Mouse (Mus musculus): ENCODE measurements around the gene Tbc1d17. TPM values are rescaled to one million over a fixed set of nuclear protein-coding genes. Genes with fewer than 3 reads are reported as not detected.

The Tbc1d17 gene
- total RNA-seq, 2 experiments from 2014 or later = 36.7 to 57.6 TPM

DNA sequence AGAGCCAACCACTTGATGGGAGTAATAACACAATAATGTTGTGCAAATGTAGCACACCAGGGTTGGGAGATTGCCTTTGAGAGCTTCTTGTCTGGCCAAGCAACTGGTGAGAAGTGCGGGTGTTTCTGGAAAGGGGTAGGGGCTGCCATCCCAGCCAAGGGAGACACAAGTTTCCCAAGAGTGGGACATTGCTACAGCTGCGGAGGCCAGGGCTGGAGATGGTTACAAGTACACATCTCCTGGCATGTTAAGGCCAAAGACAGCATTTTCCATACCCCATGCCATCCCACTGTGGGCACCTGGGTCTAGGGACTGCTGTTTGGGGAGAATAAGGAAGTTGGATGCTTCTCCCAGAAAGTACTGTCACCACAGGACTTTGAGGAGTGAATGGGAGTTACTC, 4.2 kb upstream of the Tbc1d17 start:
- no peak for DNase-seq

DNA sequence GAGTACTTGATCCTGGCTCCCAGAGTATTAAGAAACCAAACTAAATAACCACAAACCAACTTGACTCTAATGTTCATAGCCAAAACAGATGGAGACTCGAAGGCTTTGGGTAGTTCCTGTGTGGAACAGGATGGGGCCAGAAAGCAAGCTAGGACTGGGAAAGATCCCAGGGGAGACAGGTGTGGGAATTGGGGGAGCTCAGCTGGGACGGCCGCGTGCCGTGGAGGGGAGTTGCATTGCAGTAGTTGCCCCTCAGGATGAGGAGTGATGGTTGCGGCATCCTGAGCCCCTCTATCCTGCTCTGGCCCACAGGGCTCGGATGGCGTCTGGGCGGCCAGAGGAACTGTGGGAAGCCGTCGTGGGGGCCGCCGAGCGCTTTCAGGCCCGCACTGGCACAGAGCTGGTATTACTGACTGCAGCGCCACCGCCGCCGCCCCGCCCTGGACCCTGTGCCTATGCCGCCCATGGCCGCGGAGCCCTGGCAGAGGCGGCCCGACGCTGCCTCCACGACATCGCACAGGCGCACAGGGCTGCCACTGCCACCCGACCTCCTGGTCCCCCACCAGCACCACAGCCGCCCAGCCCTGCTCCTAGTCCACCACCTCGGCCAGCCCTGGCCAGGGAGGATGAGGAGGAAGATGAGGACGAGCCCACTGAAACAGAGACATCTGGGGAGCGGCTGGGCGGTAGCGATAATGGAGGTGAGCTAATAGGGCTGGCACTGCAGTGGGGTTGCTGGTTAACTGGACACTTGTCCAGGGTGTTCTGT, 3.6 kb upstream of the Tbc1d17 start:
- no peak for DNase-seq

- no peak for DNase-seq
Observed at GRCm38 (mm10) chr7:44851625-44852234, 2.9 kb upstream of the Tbc1d17 start.

DNA sequence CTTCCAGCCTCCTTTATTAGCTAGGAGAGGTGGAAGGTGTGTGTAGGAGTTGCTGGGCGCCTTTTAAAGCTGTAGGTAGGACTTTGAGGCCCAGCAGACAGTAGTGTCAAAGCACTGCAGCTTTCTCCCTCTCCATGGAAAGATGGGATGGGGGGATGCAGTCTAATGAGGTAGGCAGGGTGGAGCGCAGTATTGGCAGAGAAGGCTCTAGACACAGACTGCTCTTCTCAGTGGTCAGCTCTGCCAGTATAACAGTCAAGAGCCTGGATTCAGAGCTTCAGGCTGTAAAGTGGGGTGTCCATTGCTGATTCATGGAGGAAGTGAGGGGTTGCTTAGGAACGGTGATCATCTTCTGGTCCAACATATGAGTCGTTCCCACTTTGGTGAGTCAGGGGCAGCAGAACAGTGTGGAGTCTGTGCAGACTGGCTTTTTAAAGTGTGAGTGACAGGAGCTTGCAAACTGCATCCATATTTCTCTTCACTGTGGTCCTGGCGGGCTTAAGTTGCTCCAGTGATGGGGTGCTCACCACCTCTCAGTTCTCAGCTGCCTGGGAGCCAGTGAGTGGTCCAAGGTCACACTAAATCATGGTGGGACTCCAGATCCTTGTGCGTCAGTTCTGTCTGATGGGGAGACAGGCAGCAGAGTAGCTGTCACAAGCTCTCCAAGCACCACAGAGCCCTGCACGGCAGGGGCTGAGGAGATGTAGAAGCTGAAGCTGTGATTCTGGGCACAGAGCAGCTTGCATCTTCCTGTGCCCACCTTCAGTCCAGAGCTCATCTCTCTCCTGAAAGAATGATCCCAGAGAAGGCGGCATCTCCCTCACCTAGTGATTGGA, 2.1 kb upstream of the Tbc1d17 start:
- no peak for DNase-seq

DNA sequence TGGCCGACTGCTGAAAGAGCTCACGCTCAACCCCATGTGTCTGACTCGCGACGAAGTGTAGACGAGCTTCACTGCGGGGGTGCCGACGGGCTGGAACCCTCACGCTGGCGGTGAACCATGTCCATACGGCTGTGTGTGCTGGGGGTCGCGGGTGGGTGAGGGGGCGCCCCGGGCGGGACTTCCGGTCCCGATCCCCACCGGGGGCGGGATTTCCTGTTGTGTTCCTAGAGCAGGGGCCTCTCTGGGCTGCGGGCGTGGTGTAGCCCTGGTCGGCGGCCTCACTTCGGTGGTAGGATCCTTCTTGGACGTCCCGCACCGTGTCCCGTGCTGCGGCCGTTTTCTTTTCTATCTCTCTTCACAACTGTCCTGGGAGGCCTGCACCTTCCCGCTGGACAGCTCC, 1.3 kb upstream of the Tbc1d17 start:
- DNase-seq = peak; percentile 84

DNA sequence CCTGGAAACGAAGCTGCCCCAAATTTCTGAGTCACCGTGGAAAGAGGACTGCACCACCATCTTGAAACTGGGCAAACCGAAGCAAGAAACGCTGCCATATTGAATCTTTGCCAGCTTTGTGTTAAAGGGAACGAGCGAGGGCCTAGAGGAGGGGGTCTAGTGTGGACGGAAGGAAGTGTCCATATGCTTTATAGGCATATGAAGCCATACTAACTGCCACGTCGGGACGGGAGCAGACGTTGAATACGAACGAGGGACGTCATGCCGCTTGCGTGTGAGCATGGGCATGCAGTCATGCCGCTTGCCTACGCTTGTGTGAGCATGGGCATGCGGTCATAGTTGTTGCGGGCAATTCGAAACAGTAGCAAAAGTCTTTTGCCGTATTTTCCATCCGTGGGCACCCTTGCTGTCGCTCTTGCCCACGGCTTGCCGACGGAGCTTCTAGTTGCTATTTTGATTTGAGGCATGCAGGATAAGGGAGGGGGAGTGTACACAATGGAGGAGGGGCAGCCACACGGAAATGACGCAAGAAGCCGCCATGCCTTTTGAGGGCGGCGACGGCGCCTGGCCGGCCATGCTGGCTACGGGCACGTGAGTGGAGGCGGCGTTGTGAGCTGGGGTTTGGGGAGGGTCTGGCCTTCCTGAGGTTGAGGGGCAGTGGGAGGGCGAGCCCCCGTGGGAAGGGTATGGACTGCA, 685 bp upstream of the Tbc1d17 start:
- peak; percentile 94 to 95 for DNase-seq

DNA sequence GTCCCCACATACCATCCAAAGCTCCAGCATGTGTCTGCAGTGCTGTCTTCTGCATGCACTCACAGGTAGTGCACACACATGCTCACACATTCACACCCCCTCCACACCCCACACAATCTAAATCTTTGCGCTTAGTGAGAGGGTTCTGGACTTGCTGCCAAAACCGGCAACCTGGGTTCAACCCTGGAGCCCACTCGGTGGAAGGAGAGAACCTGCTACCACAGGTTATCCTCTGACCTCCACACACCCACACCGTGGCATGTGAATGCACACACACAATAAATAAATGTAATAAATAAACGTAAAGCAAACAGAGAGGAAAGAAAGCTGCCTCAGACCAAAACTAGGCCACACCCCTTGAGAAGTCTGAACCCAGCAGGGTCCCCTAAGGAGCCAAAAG, 1.1 kb downstream of the Tbc1d17 start:
- DNase-seq = no peak

- DNase-seq = no peak
Observed at GRCm38 (mm10) chr7:44846804-44847203, 2.1 kb downstream of the Tbc1d17 start.

- no peak for DNase-seq
Observed at GRCm38 (mm10) chr7:44845006-44845405, 3.9 kb downstream of the Tbc1d17 start.

- DNase-seq = no peak
Observed at GRCm38 (mm10) chr7:44841825-44842463, 6.9 kb downstream of the Tbc1d17 start.

DNA sequence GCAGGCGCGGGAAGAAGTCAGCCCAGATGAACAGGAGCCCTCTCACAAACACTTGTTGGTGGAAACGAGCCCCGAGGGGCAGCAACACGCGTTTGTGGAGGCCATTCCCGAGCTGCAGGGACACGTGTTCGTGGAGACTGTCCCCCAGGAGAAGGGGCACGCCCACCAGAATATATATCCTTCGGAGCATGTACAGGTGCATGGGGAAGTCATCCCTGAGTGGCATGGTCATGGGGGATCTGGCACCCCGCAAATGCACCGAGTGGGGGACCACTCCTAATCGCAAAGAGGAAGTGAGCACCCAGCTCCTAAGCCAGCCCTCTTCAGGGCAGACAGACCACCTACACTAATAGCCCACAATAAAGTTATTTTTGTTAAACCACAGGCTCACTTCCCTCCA, 8.5 kb downstream of the Tbc1d17 start:
- no peak for DNase-seq

DNA sequence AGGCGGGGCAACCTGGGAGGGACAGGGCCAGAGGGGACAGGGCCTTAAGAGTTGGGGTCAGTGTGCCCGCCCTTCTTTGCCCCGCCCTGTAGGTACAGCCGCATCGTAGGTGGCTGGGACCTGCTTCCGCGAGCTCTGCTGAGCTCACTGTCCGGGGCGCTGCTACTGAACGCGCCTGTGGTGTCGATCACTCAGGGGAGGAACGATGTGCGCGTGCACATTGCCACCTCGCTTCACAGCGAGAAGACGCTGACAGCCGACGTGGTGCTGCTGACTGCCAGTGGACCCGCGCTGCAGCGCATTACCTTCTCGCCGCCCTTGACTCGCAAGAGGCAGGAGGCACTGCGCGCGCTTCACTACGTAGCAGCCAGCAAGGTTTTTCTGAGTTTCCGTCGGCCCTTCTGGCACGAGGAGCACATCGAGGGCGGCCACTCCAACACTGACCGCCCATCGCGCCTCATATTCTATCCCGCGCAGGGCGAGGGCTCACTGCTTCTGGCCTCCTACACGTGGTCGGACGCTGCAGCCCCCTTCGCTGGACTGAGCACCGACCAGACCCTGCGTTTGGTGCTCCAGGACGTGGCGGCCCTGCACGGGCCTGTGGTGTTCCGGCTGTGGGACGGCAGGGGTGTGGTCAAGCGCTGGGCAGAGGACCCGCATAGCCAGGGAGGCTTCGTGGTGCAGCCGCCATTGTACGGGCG, 9.2 kb downstream of the Tbc1d17 start:
- DNase-seq = peak in 1 of 2 experiments; percentile 51

DNA sequence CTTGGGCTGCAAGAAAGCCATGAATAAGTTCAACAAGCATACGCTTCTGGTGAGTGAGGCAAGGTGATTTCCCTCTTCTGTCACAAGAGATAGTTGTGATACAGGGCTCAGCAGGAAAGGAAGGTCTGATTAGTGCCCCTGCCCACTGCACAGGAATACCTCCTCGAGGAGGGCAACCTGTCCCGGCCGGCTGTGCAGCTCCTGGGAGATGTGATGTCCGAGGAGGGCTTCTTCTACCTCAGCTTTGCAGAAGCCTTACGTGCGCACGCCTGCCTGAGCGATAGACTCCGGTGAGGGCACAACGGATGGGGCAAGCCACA, 9.7 kb downstream of the Tbc1d17 start:
- no peak for DNase-seq

DNA sequence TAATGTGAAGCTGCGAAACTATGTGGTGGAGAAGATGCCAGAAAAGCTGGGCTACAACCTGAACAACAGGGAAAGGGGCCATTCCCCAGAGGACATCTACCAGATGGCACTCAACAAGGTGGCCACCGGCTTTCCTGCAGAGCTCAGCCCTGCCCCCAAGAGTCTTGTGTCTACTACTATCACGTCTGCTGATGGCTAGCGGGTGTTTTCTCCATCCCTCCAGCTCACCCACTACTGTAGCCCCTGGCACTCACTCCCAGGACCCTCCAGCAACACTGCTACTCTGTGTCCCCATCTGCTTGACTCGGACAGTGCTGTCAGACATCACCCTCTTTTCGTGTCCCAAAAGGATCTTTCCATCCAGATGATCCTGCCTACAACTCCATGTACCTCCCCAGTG, 10.8 kb downstream of the Tbc1d17 start:
- DNase-seq = no peak

DNA sequence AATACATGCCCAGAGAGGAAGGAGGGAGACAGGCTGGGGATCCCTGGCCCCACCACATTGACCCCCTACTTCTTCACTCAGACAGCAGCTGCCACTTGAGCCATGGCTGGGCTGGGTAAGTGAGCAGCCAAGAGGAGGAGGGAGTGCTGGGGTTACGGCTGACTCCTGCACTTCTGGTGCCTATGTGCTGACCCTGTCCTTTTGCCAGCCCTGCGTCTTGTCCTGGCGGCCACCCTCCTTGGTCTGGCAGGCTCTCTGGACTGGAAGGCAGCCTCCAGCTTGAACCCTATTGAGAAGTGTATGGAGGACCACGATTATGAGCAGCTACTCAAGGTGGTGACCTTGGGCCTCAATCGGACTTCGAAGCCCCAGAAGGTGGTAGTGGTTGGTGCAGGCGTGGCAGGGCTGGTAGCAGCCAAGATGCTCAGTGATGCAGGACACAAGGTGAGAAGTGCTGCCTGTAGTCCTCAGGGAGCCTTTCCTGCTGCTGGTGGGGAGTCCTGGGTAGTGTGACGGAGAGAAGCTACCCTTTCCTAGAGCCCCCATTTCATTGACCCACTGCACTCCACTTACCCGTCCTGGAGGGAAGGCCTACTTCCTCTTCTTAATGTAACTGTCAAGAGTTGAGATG, 12.3 kb downstream of the Tbc1d17 start:
- no peak for DNase-seq

DNA sequence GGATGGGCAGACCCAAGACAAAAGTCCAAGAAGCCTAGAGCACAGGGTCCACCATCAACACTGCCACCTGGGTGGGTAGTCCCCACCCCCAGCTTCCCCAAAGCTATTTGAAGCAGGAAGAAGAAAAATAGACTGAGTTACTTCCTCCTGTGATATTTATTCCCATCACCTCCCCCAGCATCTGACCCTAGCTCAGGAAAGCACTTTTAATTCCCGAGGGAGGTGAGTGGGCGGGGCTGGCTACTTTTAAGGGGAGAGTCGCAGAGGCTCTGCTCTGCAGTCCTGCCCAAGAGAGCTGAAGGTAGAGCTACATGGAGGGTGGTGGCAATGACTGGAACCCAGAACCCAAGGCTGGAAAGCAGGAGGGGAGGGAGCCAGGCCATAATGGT, 12.9 kb downstream of the Tbc1d17 start:
- DNase-seq = peak in 1 of 2 experiments; percentile 57

GRCm38 (mm10) chr7:44835373-44836015, 13.4 kb downstream of the Tbc1d17 start:
- no peak for DNase-seq

DNA sequence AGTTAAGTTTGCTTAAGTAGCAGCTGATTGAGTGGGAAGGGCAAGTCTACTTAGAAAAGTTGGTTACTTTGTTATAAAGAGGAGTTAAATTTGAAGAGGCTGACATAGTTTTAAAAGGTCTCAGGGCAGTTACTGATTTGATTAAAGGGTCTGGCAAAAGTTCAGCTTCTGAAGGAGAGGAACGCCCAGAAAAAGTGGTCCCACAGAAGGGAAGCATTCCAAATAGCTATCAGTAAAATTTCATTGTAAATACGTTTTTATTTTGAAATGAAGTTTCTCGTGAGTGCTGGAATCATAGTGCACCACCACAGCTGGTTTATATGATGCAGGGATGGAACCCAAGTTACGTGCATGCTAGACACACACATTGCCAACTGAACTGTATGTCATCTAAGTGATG, 16.1 kb downstream of the Tbc1d17 start:
- DNase-seq = no peak

DNA sequence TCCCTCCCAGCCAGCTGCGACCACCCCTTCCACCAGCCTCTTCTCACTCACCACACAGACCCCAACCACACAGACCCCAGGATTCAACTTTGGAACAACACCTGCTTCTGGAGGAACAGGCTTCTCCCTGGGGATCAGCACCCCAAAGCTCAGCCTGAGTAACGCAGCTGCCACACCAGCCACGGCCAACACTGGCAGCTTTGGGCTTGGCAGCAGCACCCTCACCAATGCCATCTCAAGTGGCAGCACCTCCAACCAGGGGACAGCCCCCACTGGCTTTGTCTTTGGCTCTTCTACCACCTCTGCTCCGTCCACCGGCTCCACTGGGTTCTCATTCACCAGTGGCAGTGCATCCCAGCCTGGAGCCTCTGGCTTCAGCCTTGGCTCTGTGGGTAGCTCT, 20.2 kb downstream of the Tbc1d17 start:
- no peak for DNase-seq

GRCm38 (mm10) chr7:44826771-44827170, 22.1 kb downstream of the Tbc1d17 start:
- no peak for DNase-seq

DNA sequence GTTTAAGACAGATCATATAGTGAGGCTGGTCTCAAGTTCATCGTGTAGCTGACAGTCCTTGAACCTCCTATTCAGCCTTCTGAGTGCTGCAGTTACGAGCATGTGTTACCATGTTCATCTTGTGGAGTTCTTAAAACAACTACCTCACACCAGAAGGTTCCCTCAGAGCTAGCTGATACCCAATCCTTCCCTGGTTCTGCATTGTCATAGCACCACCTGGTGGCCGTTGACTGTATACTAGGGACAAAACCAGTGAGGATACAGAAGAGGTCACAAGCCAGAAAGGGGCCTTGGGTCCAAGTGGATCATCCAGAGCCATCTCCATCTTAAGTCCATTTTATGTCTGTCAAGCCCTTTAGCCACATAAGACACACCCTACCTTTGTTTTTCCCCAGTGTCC, 24.0 kb downstream of the Tbc1d17 start:
- DNase-seq = peak; percentile 77 to 94

Measured in heart, adult 18-20 months (tissue).